Mouse (Mus musculus) heart, postnatal 36 days (tissue): Measurements from ENCODE around the gene Begain. TPM values are rescaled to one million over a fixed set of nuclear protein-coding genes. Genes with fewer than 3 reads are reported as not detected.

ENCODE experiments used
- DNase-seq, 2 experiments: peaks; one replicate each; pipeline ENCODE4 v3.0.0; 2021 to 2022
- intact Hi-C: fragments of 180-260 bp; cut with DNase I; formaldehyde crosslinking; loops from one replicate; pipeline ENCODE4 v1.15.1; 2025
- total RNA-seq, 2 experiments: library from RNA; stranded (reverse); gene quantifications; 2 replicates each; pipeline ENCODE4 v1.2.3; 2021

The Begain gene
- total RNA-seq, 2 experiments from 2014 or later: 0.22 TPM; not detected in 1

DNA sequence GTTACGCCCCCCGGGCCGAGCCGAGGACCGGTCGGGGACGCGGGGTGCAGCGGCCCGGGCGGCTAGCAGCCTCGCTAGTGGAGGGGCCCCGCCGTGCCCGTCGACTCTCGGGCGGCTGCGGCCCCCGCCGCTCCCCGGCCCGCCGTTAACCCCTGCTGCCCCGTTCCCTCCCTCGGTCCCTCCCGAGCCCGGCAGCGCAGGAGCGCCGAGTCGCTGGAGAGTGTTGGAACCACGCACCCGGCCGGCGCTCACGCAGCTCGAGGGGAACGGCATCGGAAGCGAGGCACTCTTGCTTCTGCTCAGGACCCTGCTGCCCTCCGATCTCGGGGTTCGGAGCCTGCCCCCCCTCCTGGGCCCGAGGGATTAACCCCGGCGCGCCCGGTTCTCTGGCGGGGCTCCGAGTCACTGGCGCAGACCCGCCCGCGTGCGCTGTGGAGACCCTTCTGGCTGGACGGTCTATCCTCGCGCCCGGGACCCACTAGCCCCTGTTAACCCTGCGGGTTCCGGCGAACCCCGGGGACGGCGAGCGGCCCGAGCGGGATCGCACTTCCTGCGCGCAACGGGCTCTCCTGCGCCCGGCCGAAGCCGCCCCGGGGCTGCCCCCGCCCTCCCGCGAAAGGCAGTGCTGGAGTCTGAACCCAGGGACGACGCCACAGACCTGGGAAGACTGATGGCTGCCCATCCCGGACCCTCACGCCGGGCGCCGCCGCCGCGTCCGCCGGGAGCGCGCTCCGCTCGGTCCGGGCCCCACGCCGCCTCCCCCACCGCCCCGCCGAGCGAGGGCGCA lies 14.8 kb downstream of the Begain start:
- peak in 1 of 2 experiments; percentile 4 for DNase-seq
- intact Hi-C loops: loop anchor here (5.0 kb wide), 1 partner anchor 136 kb away; no protein-coding TSS in a partner anchor

DNA sequence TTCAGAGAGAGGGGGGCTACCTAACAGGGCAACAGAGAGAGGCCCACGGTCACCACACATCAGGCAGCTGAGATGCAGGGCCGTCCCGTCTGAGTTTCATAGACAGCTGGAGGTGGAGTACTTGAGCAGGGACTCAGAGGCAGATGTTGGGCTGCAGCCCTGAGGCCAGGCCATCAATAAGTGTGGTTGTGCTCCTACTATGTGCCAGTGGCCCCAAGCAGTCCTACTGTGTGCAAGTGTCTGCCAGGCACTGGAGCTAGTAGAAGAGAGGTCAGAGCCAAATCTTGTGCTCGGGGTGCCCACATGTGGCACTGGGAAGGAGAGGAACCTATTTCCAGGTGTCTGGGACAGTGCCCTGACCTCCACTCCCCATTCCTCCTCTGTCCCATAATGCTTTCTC lies 18.1 kb downstream of the Begain start:
- intact Hi-C loops: loop anchor here (5.0 kb wide), 1 partner anchor 133 kb away; no protein-coding TSS in a partner anchor
- DNase-seq: no peak

DNA sequence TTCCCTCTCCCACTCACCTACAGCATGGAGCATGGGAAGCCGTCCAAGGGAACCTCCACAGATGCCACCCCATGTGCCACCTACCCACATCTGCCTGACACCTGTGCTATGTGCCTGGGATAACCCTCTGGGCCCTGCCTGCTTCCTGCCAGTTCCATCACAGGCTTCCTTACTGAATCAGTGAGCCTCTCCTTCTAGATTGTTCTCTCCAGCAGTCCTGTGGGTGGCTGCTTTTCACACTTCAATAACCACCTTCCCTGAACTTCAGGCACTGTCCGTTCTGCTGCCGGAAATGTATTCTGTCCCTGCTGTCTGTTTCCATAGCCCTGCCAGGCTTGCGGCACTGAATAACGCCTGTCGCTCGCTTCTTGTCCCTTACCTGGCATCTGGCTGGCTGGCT lies 22.4 kb downstream of the Begain start:
- intact Hi-C loops: no loop called here
- no peak for DNase-seq

DNA sequence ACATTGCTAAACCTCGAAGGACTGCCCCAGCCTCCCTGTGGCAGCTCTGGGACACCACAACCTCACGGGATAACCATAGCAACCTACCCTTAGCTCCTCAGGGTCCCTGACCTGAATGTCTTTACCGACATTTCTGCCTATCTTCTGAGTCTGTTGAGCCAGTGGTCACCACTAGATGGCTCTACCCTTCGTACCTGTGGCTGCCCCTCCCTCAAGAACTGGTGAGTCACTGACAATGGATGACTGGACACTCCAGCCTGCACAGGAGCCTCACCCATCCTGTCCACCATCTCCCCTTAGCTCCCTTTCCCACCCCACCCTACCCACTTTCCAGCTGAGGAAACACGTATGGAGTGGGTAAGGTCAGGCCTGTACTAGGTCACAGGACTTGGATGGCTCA lies 23.5 kb downstream of the Begain start:
- intact Hi-C loops: no loop called here
- DNase-seq: no peak

DNA sequence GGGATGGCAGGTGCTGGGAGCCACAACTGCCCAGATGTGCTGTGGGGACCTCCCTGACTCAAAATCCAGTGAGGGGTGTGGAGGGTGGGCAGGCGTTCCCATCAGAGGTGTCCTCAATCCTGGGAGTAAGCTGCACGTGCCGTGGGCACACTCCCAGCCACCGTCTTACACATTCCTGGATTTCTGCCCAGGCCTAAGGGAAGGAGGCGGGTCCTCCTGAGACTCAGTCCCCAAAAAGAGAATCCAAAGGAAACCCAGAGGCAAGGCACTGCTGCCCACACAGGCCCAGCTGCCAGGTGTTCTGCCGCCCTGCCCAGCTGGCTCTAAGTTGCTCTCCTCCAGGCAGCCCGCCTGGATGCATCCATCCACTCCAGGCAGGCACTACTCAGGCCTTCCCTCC lies 28.7 kb downstream of the Begain start:
- no peak for DNase-seq
- intact Hi-C loops: no loop called here

DNA sequence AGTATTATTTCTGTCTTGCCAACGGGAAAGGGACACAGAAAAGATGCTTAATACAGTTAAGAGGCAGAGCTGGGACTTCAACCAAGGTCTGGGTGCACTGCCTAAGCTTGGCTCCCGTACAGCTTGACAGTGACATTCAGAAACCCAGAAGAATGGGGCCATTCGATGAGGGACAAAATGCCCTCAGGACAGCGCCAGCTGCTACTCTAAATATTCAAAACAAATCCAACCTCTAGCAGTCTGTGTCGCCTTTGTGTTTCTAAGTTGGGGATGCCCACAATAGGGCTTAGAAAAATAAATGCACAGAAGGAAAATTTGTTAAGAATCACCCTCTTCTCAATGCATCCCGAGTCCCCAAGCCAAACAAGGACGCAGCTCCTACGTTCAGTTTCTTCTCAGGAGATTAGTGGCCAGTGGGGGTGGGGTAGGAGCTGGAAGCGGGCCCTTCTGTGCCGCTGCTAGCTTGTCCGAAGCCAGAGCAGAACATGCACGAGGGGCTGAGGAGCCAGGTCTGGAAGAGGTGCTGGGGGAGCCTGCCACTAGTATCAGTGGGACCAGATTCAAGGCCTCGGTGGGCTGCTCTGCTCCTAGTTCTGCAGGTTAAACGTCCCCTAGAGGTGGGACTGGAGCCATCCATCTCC lies 29.7 kb downstream of the Begain start:
- intact Hi-C loops: no loop called here
- DNase-seq: no peak

DNA sequence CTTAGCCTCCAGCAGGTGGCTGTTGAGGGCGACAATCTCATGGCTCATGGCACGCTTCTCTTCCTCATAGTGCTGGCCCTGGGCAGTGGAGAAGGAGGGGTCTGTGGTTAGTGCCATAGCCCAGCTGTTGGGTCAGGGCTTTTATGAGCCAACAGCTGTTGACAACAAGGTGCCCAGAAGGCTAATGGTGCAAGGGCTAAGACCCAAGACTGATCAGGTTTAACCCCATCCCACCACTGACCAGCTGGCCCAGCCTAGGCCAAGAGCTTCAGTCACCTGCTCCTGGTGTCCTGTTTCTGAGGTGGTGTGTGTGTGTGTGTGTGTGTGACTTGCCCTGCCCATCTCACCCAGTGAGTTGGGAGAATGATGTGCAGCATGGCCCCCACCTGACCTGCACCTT lies 31.0 kb downstream of the Begain start:
- intact Hi-C loops: no loop called here
- DNase-seq: no peak

DNA sequence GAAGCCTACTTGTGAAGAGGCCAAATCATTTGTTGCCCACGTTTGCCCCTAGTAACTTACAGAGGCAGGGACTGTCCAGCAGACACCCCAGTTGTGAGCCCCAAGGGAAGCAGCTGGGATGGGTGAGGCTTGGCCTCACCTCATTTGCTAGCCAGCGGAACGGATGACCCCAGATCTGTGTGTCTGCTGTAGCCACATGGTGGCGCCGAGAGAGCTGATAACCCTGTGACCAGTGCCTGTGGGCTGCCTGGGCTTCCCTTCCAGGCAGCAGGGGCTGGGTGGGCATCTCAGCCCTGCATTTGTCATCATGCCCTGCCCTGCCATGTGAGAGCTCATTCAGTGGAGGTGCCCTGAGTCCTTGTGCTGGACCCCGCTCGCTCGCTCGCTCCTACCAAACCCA lies 44.2 kb downstream of the Begain start:
- intact Hi-C loops: no loop called here
- no peak for DNase-seq

DNA sequence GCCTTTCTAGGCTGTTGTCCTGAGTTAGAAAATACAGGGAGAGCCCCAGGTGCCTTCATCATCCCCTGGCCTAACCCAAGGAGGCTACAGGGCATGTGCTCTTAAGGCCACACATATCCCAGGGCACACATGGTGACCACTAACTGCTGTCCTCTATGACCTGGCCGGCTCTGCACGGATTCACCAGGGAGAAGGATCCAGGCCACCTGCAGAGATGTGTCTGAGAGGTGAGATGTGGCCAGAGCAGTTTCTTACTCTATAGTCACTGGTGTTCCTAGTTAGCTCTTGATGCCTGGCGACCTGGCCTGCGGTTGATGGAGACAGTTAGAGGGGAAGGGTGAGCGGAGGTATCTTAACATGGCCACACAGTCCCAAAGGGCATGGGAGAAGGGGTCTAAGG lies 45.1 kb downstream of the Begain start:
- DNase-seq: no peak
- intact Hi-C loops: no loop called here

DNA sequence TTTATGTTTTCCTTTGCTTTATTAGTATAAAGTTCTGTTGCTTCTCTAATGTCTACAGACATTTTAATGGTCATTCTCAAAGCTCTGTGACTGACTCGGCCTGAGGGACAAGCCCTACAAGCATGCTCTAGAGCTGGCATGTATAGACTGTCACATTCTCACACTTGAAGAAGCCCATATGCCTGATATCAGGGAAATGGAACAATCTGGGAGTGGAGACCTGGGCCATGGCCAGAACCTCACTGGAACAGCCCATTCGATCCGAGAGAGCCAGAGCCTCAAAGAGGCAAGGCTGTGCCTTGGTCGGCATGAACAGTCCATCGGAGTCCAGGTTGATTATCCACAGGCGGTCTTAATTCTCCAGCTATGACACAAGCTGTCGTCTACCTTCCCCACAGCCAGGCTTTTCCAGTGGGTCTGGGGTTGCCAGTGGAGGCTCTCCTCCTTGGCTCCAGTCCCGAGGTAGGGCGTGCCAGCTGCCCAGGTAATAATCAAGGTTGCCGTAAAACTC lies 45.8 kb downstream of the Begain start:
- no peak for DNase-seq
- intact Hi-C loops: no loop called here

DNA sequence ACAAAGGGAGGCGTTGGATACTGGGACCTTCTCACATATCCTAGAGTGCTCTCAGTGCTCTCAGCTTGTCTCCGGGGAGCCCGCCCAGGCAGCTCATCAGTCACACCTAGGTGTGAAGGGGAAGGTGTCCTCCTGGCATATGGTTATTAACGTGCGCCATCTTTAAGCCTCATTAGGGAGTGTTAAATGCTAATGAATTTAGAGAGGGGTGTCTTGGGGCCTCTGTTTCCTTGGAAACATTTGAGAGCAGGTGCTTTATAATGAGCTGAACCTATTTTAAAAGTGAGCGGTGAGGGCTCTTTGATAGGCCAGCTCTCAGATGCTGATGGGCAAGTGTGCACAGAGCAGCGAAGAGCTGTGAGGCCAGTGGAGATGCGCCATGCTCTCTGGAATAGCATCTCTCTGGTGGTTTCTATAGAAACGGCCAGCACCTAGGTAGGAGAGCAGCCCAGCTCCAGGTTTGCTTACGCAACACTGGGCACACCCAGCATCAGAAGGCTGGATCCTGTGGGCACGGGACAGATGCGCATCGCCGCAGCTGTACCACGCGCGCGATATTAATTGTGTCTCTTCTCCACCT lies 57.9 kb downstream of the Begain start:
- intact Hi-C loops: no loop called here
- no peak for DNase-seq

DNA sequence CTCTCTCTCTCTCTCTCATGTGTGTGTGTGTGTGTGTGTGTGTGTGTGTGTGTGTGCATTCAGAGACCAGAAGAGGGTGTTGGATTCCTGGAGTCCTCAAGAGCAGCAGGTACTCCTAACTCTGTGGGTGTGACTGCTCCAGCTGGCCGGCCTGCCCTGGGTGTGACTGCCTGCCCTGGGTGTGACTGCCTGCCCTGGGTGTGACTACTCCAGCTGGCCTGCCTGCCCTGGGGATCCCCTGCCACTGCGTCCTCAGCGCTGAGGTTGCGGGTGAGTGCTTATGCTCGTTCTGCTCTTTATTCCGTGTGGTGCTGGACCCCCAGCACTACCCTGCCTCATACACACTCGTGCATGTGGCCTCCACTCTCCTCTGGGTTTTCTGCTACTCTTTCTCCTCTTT lies 65.0 kb downstream of the Begain start:
- no peak for DNase-seq
- intact Hi-C loops: no loop called here

DNA sequence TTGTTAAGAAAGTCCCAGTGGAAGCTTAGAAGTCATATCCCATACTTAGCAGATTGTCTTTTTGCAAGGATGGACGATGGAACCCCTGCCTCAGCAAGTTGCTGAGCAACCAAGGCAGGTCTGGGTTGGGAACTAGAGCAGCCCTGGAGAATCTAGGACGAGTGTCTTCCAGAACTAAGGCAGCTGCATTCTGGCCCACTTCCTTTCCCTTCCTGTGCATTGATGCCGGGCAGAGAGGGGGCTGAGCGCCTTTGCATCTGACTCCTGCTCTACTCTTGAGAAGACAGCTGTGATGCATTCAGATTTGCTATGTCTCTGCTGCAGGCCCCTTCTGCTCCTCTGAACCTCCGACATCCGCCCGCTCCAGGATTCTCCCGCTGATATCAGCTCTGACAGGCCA lies 70.8 kb downstream of the Begain start:
- intact Hi-C loops: no loop called here
- DNase-seq: no peak

DNA sequence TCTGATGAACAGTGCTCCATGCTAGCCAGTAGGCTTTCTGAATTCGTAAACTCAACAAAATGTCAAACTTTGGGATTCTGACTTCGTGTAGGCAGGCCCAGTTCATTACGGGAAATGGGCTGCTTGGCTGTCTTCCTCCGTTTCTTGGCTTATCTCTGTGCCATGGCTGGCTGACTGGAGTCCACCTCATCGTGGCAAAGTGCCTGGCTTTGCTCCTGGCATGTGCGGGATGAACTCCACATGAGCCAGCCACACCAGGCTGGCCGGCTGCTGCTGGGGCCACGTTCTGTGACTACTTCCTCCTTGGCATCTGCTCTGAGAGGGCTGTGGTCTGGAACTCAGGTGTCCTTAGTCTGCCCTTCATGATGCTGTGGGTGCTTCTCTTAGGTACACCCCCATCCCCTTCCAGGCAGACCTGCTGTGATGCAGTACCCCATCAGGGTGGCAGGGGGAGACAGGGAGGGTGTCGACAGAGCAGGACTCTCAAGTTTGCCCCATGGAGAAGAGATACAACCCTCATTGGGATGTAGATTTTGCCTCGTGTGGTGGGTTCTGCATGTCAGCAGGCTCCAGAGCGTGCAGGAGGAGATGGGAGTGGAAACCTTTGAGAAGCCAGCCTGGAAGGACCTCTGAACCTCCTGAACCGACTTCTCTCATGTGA lies 71.9 kb downstream of the Begain start:
- intact Hi-C loops: no loop called here
- DNase-seq: no peak

DNA sequence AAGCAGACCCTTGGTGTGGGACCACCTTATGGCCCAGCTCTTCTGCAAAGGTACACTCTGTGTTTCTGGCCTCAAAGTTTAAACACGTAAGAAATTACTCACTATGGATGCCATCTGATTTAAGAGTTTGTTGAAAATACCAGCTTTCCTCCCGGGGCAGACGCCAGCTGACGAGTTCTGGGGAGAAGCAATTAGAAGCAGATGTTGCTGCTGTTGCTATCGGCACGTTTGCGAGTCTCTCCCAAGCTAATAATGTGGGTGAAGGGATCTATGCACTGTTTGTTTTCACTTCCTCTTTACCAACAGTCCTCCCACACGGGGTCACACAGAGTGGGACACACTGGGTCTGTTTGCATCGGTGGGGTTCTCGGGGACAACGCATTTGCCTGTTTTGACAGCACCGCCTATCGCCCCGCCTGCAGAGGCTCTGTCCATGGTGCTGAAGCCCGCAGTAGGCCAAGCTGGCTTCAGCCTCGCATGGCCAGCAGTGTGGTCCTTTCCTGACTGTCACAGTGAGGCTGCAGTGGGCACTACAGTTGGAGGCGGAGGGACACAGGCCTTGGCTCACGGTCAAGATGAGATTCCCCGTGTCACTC lies 73.5 kb downstream of the Begain start:
- peak; percentile 74 to 84 for DNase-seq
- intact Hi-C loops: loop anchor here (5.0 kb wide), 1 partner anchor 92 kb away; no protein-coding TSS in a partner anchor

DNA sequence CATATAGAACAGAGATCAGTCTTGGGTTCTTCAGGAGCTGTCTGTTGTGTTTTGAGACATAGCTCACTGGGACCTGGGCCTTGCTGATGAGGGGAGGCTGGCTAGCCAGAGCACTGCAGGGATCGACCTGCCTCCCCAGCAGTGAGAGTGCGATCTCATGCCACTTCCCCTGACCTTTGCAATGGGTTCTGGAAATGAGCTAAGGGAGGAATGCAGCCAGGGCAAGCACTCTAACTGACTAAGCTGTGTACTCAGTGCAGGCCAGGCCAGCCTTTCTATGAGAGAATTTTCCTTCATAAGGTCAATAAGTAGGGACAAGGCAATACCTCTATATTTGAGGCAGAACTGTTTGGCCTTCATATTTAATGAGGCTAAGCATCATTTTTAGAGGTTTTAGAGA lies 75.0 kb downstream of the Begain start:
- intact Hi-C loops: loop anchor here (5.0 kb wide), 1 partner anchor 91 kb away; no protein-coding TSS in a partner anchor
- no peak for DNase-seq

DNA sequence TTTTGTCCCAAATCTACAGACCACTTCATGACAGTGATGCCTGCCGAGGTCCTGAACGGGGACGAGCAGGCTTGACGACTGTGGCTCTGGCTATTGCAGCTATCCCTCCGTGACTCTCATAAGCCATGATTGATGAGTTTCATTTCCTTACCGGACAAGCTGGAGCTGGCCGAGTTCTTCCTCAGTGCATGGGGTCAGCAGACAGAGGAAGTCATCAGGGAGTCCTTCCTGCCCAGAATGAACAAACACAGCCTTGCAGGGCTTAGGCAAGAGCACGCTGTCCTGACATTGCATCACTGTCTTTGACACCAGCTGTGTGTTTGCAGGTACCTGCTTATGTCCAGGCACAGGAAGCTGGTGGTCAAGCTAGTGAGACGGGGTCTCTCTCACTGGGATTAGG lies 77.6 kb downstream of the Begain start:
- peak; percentile 8 for DNase-seq
- intact Hi-C loops: loop anchor here (5.0 kb wide), 1 partner anchor 88 kb away; no protein-coding TSS in a partner anchor

DNA sequence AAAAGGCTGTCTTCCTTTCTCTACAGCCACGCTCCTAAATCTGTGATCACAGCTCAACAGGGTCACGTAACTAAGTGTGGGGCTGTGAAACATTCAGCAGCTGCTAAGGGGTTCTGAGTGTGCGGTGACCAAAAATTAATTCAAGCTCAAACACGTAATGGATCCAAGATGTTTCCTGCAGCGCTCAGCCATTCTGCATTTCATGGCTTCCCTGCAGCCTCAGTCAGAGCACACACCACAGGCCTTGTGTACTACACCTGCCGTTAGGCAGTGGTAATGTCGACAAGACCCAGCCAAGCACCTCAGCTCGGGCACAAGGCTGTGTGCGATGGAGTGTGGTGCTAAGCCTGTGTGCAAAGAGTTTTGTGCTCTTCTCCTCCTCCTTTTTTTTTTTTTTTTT lies 80.6 kb downstream of the Begain start:
- DNase-seq: no peak
- intact Hi-C loops: no loop called here

DNA sequence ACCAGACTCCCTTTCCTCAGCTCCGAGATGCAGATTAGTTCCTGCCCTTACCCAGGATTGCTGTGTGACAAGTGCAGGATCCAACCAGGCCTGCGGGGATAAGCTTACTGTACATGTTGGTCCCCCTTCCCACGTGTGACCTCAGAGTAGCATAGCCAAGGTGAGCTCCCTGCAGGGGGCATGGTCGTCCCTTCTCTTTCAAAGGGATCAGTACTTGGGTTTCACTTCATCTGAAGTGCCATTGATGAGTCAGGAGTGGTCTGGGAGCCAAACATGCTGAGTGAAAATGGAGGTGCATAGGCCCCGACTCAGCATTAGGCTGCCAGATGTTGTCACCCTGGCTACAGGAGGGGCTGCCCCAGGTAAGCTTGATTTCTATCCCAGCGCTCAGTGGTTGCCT lies 83.0 kb downstream of the Begain start:
- DNase-seq: no peak
- intact Hi-C loops: no loop called here

DNA sequence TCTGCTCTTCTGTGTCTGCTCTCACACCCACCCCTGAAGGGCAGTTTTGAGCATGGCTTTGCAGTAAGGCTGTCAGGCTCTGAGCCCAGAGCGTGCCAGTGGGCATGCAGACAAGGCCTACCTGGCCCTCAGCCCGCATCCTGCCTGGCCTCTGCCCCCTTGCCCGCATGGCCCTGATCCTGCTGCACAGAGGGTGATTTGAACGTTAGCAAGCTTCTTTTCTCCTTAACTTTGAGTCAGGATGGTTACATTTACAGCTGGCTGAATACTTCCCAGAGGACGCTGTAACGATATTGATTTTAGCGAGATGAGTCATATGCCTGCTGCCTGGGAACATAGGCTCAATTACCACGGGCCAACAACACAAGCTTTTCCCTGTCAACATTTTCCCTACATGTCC lies 83.5 kb downstream of the Begain start:
- intact Hi-C loops: no loop called here
- DNase-seq: no peak

DNA sequence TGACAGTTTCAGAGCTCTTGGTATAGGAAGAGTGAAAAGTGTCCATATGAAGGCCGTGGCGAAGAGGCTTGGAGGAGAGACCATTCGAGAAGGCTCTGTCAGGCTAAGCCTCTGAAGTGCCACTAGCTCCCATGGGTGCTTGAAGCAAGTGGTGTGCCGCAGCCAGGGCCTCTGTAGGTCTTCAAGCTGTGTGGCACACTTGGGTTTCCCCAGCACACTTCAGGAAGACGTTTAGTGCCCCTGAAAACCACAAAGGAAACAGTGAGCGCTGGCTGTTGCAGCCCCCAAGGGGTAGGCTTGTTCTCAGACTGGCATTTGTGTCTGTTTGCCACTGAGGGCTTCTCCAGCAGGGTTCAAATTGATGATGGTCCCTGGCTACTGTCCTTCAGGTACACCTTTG lies 84.5 kb downstream of the Begain start:
- no peak for DNase-seq
- intact Hi-C loops: no loop called here
